Mouse (Mus musculus) heart, adult 2 months (tissue): ENCODE data around the gene Wipf1.

Experiments
- CTCF ChIP-seq: fragments of 200-600 bp; IDR thresholded peaks from 2 replicates; pipeline ENCODE4 v1.8.1; 2022; ENCODE audit warnings: antibody characterized with exemption, mild to moderate bottlenecking, moderate library complexity
- POLR2A ChIP-seq: fragments of 200-500 bp; IDR thresholded peaks from 2 replicates; pipeline ENCODE4 v1.6.1; 2011; ENCODE audit warnings: mild to moderate bottlenecking, low read depth, low read length, control low read depth; ENCODE audit not compliant: insufficient read depth

GRCm38 (mm10) chr2:73571304-73571703 lies 41.8 kb upstream of the Wipf1 start:
- no peak for TF ChIP-seq POLR2A
- TF ChIP-seq CTCF, result no peak
